Mouse (Mus musculus): ENCODE data around the gene Supt4a.

Gene Supt4a

GRCm38 (mm10) chr11:87725964-87726562 is 11.3 kb upstream of the Supt4a start:
- no peak for DNase-seq

GRCm38 (mm10) chr11:87727021-87727420 is 10.3 kb upstream of the Supt4a start:
- no peak for DNase-seq

- no peak for DNase-seq
Observed at GRCm38 (mm10) chr11:87727471-87727870, 9.9 kb upstream of the Supt4a start.

GRCm38 (mm10) chr11:87728850-87729592 is 8.3 kb upstream of the Supt4a start:
- DNase-seq: no peak

GRCm38 (mm10) chr11:87729593-87730185 is 7.7 kb upstream of the Supt4a start:
- no peak for DNase-seq

GRCm38 (mm10) chr11:87730652-87731310 is 6.6 kb upstream of the Supt4a start:
- no peak for DNase-seq

- no peak for DNase-seq
Observed at GRCm38 (mm10) chr11:87734346-87734745, 3.0 kb upstream of the Supt4a start.

GRCm38 (mm10) chr11:87735691-87736090 is 1.7 kb upstream of the Supt4a start:
- DNase-seq: no peak

GRCm38 (mm10) chr11:87736647-87737134 is 661 bp upstream of the Supt4a start:
- peak; percentile 95 for DNase-seq

GRCm38 (mm10) chr11:87743691-87744090 is 6.3 kb downstream of the Supt4a start:
- DNase-seq: no peak

- no peak for DNase-seq
Observed at GRCm38 (mm10) chr11:87744964-87745363, 7.6 kb downstream of the Supt4a start.

- peak; percentile 78 for DNase-seq
Observed at GRCm38 (mm10) chr11:87745632-87746555, 8.5 kb downstream of the Supt4a start.

GRCm38 (mm10) chr11:87747312-87747711 is 10.0 kb downstream of the Supt4a start:
- no peak for DNase-seq

- DNase-seq: no peak
Observed at GRCm38 (mm10) chr11:87747716-87748115, 10.4 kb downstream of the Supt4a start.

- peak; percentile 96 for DNase-seq
Observed at GRCm38 (mm10) chr11:87748132-87749119, 11.1 kb downstream of the Supt4a start.

GRCm38 (mm10) chr11:87749192-87750042 is 12.1 kb downstream of the Supt4a start:
- DNase-seq: peak; percentile 98

- no peak for DNase-seq
Observed at GRCm38 (mm10) chr11:87750043-87750421, 12.7 kb downstream of the Supt4a start.

GRCm38 (mm10) chr11:87750521-87750920 is 13.2 kb downstream of the Supt4a start:
- no peak for DNase-seq

- no peak for DNase-seq
Observed at GRCm38 (mm10) chr11:87751031-87751430, 13.7 kb downstream of the Supt4a start.

- no peak for DNase-seq
Observed at GRCm38 (mm10) chr11:87751491-87751966, 14.2 kb downstream of the Supt4a start.

Data from heart, adult 11 months (tissue).